Mouse (Mus musculus) lung, embryonic 16.5 days (tissue): ENCODE measurements around the gene Hax1. TPM values are rescaled to one million over a fixed set of nuclear protein-coding genes. Genes with fewer than 3 reads are reported as not detected.

Experiments
- ATAC-seq: fragments of 200-750 bp; cut with Nextera tagmentation; 2 replicates; pipeline ENCODE4 v1.8.0; 2017; ENCODE audit warnings: low read depth, mild to moderate bottlenecking, moderate library complexity
- H3K27ac ChIP-seq: fragments of 300-500 bp; sonication (generic); 2 replicates; pipeline ENCODE4 v1.5.1; 2014; ENCODE audit warnings: mild to moderate bottlenecking, control low read depth, low read length
- H3K27me3 ChIP-seq: fragments of 300-500 bp; sonication (generic); 2 replicates; pipeline ENCODE4 v1.6.1; 2014; ENCODE audit warnings: low read depth, low read length, mixed read lengths; ENCODE audit not compliant: control insufficient read depth, insufficient read depth
- H3K36me3 ChIP-seq: fragments of 300-500 bp; sonication (generic); 2 replicates; pipeline ENCODE4 v1.6.1; 2014; ENCODE audit warnings: low read length; ENCODE audit not compliant: control insufficient read depth, insufficient read depth
- H3K4me1 ChIP-seq: fragments of 300-500 bp; sonication (generic); replicated peaks from 2 replicates; pipeline ENCODE4 v1.6.1; 2014; ENCODE audit warnings: low read length, mixed read lengths; ENCODE audit not compliant: control insufficient read depth, insufficient read depth
- H3K4me2 ChIP-seq: fragments of 300-500 bp; sonication (generic); 2 replicates; pipeline ENCODE4 v1.6.1; 2014; ENCODE audit warnings: low read depth, low read length, control low read depth
- H3K4me3 ChIP-seq: fragments of 300-500 bp; sonication (generic); 2 replicates; pipeline ENCODE4 v1.5.1; 2014; ENCODE audit warnings: mild to moderate bottlenecking, low read length, control low read depth
- H3K9ac ChIP-seq: fragments of 300-500 bp; sonication (generic); 2 replicates; pipeline ENCODE4 v1.6.1; 2014; ENCODE audit warnings: low read length, control low read depth
- H3K9me3 ChIP-seq: fragments of 300-500 bp; sonication (generic); 2 replicates; pipeline ENCODE4 v1.6.1; 2016; ENCODE audit warnings: low read length; ENCODE audit not compliant: control insufficient read depth
- WGBS: fragments of 180-500 bp; shearing (Covaris S2); extraction: QIAGEN DNeasy Blood & Tissue Kit; methylation state at CpG from one replicate; pipeline ENCODE4 v1.1.7; 2014; 5-methylcytosine and 5-hydroxymethylcytosine counted together
- polyA plus RNA-seq: library from polyadenylated mRNA; unstranded; fragments of >200 nt; fragmentation: Nextera tagmentation; extraction: Ambion mirVana; gene quantifications from 2 replicates; pipeline ENCODE4 v1.2.1, GENCODE M21; 2015

The Hax1 gene
- polyA plus RNA-seq, 1 experiment from 2014 or later, result 152 TPM

DNA sequence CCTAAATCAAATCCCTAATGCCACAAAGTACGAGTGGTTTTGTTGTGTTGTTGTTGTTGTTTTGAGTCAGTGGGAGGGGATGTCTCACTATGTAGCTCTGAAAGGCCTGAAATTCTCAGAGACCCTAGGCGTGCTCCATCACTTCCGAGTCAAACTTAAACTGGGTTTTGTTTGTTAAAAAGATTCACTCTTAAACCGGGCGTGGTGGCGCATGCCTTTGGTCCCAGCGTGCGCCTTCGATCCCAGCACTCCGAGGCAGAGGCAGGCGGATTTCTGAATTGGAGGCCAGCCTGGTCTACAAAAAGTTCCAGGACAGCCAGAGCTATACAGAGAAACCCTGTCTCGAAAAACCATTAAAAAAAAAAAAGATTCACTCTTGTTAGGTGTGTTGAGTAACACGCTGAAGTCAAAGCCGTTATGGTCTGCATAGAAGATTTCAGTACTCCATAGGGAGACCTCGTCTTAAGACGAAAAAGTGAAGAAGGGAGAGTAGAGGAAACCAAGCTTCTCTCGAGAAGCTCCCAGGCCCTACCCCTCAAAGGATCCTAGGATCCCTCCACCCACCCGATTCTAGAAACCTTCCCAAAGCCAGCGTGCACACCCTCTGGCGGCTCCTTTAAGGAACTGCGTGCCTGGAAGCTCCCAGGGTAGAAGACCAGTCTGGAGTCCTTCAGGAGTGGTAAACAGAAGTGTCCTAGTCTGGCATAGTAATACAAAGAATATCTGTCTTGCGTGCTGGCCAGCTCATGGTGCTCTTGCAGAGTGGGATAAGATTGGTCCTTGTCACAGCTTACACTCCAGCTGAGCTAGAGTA, 34.4 kb downstream of the Hax1 start:
- no peaks in the 10 kb centered on the region for H3K9me3 ChIP-seq
- ATAC-seq, result peak; percentile 15; the same call in 1 of the 2 replicates
- 16% methylated on average over 22 of the region's 22 CpGs for WGBS
- H3K27me3 ChIP-seq, result no peaks in the 10 kb centered on the region
- H3K9ac ChIP-seq, result peak overlapping the region; percentile 95
- H3K4me1 ChIP-seq, result peaks cover 29% of the 10 kb centered on the region
- H3K4me3 ChIP-seq, result peak overlapping the region; percentile 93
- peak overlapping the region; percentile 98 for H3K27ac ChIP-seq
- H3K36me3 ChIP-seq, result no peaks in the 10 kb centered on the region
- H3K4me2 ChIP-seq, result peak overlapping the region; percentile 90

DNA sequence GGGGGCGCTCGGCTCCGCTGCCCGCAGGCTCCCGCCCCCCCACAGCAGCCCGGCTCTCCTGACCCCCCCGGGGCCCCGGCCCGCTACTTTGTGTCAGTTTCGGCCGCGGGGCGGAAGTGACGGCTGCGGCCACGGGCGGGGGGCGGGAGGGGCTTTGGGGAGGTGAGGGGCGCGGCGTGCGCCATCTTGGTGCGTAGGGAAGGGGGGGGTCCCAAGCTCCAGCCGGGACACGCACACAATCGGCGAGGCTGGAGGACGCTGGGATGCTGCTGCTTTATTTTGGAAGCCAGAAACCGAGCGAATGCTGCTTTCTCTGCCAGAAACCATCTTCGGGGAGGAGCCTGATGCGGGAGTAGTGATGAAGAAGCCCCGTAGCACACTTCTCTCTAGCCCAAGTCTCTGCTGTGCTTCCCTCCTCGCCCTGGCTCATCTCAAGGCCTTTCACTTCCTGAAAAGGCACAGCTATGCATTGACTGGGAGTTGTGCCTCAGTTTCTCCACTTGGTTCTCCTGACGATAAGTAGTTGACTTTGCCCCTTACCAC, 35.3 kb downstream of the Hax1 start, which contains the start of gene Atp8b2:
Gene Atp8b2 (minus strand): TSS at position 288 of the 543 bp plus-strand sequence.
- H3K9me3 ChIP-seq, result no peaks in the 10 kb centered on the region
- H3K27me3 ChIP-seq, result no peaks in the 10 kb centered on the region
- peaks cover 29% of the 10 kb centered on the region for H3K4me1 ChIP-seq
- H3K4me3 ChIP-seq, result peak within 1 kb of the TSS; percentile 93
- H3K27ac ChIP-seq, result peak within 1 kb of the TSS; percentile 98
- H3K36me3 ChIP-seq, result peaks cover under 1% of the 10 kb centered on the region
- peak within 1 kb of the TSS; percentile 95 for H3K9ac ChIP-seq
- ATAC-seq, result peak; percentile 76
- peak within 1 kb of the TSS; percentile 90 for H3K4me2 ChIP-seq
- under 1% methylated on average over 26 of the region's 35 CpGs for WGBS

- Histone ChIP-seq H3K27me3 (no peaks in the 10 kb centered on the region), H3K4me1 (peaks cover 29% of the 10 kb centered on the region), H3K27ac (peak overlapping the region; percentile 98), H3K9ac (peak overlapping the region; percentile 95), H3K9me3 (no peaks in the 10 kb centered on the region), H3K36me3 (peaks cover 5% of the 10 kb centered on the region), H3K4me2 (peak overlapping the region; percentile 90), H3K4me3 (peak overlapping the region; percentile 93)
- peak; percentile 41; the same call in 1 of the 2 replicates for ATAC-seq
- 0% methylated on average over 30 of the region's 30 CpGs for WGBS
These were observed 35.8 kb downstream of the Hax1 start for GRCm38 (mm10) chr3:89962751-89963220.

DNA sequence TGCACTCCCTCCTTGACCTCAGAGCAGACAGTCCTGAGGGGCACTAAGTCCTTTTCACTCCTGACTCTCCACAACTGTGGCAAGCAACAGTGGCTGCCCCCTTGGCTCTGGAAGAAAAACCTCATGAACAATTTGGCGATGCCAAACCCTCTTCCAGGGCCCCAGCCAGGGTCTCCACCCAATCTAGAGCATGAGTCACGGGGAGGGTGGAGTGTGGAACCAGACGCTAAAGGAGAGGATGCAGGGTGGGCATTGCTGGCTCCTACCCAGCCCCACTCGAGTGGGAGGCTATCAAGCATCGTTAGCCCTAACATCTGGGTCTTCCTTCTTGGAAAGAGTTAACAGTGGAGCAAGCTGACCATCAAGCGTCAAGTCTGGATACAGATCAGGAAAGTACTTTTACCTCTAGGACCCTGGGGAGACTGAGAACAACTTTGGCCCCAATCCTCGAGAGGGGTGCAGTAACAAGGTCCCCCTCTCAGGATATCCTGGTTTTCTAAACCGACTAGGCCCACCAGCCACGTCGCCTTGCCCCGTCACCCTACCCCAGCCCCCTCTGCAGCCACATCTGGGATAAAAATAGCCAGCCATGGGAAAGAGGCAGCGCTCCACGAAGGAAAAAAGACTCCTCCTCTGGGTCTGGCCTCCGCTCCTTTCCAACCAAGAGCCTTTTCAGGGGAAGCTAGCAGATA, 36.4 kb downstream of the Hax1 start:
- Histone ChIP-seq H3K4me1 (peaks cover 29% of the 10 kb centered on the region), H3K9me3 (no peaks in the 10 kb centered on the region), H3K9ac (peak overlapping the region; percentile 95), H3K27ac (peak overlapping the region; percentile 98), H3K36me3 (peaks cover 6% of the 10 kb centered on the region), H3K4me3 (peak overlapping the region; percentile 93), H3K27me3 (no peaks in the 10 kb centered on the region), H3K4me2 (peak overlapping the region; percentile 90)
- ATAC-seq, result peak; percentile 1; the same call in 1 of the 2 replicates
- WGBS, result 3% methylated on average over 14 of the region's 14 CpGs

DNA sequence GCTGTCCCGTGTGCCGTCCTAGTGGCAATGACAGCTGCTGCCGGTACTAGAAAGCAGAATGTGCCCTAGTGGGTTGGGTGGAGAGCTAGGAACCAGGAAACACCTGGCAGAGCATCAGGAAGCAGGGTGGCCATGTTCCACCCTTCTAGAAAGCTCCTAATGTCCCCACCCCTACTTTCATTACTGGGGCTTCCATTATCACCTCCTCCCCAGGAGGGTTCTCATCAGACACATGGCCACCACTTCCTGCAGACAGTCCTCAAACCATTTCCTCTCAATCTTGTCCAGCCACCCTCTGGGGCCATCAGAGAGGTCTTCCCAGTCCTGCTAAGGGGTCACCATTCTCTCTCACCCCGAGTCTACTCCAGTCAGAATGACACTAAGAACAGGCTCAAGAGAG, 37.1 kb downstream of the Hax1 start:
- Histone ChIP-seq H3K9ac (peak overlapping the region; percentile 95), H3K4me3 (peak overlapping the region; percentile 93), H3K27ac (peak overlapping the region; percentile 98), H3K4me2 (peak overlapping the region; percentile 90), H3K36me3 (peaks cover 10% of the 10 kb centered on the region), H3K4me1 (peaks cover 29% of the 10 kb centered on the region), H3K9me3 (no peaks in the 10 kb centered on the region), H3K27me3 (no peaks in the 10 kb centered on the region)
- 25% methylated on average over 4 of the region's 4 CpGs for WGBS
- no peak for ATAC-seq

DNA sequence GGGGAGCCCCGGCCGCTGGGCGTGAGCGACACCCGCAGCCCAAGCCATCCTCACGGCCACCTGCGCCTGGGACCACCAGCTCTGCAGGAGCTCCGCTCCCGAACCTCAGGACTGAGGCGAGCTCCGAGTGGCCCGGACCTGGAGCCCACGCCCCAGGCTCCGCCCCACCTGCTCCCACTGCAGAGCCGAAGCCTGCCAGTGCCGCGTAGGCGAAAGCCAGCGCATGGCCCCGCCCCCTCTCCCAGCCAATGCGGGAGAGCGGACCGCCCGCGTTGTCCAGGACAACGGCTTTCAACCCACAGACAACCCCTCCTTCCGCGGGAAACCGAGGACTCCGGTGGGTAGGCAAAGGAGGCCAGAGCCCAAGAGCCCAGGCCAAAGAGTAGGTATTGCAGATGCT, 38.1 kb downstream of the Hax1 start:
- Histone ChIP-seq H3K27ac (peak overlapping the region; percentile 27; the same call in 1 of the 2 replicates), H3K4me1 (peaks cover 29% of the 10 kb centered on the region), H3K4me2 (peak overlapping the region; percentile 90), H3K9me3 (no peaks in the 10 kb centered on the region), H3K4me3 (peak overlapping the region; percentile 93), H3K9ac (peak overlapping the region; percentile 70), H3K27me3 (no peaks in the 10 kb centered on the region), H3K36me3 (peaks cover 16% of the 10 kb centered on the region)
- ATAC-seq, result peak; percentile 90
- WGBS, result 0% methylated on average over 29 of the region's 30 CpGs

DNA sequence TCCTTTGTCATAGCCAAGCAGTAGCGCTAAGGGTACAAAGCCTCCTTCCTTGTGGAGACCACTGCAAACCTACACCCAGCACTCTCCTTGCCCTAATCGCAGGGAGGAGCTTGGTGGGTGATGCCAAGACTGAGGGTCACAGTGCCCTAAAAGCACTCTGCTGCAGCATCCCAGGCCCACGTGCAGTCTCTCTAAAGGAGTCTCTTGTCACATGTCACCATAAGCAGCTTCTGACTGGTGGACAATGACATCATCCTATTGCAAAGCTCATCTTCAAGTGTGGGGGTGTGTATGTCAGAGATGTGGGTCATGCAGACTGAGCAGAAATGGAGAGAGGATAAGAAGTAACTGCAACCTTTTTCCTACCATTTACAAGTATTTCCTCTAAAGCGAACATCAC, 39.1 kb downstream of the Hax1 start:
- peaks cover 21% of the 10 kb centered on the region for H3K36me3 ChIP-seq
- H3K4me3 ChIP-seq, result no peak overlapping the region
- H3K4me1 ChIP-seq, result peaks cover 24% of the 10 kb centered on the region
- ATAC-seq, result no peak
- no peak overlapping the region for H3K4me2 ChIP-seq
- no peak overlapping the region for H3K27ac ChIP-seq
- H3K9me3 ChIP-seq, result no peaks in the 10 kb centered on the region
- H3K27me3 ChIP-seq, result no peaks in the 10 kb centered on the region
- 82% methylated on average over 4 of the region's 4 CpGs for WGBS
- H3K9ac ChIP-seq, result no peak overlapping the region

GRCm38 (mm10) chr3:89957880-89958279, 40.7 kb downstream of the Hax1 start:
- Histone ChIP-seq H3K27ac (no peak overlapping the region), H3K9ac (no peak overlapping the region), H3K4me1 (peaks cover 24% of the 10 kb centered on the region), H3K4me3 (no peak overlapping the region), H3K27me3 (no peaks in the 10 kb centered on the region), H3K9me3 (no peaks in the 10 kb centered on the region), H3K36me3 (peaks cover 31% of the 10 kb centered on the region), H3K4me2 (no peak overlapping the region)
- 93% methylated on average over 9 of the region's 9 CpGs for WGBS
- ATAC-seq, result no peak
